Mouse (Mus musculus) lung, embryonic 14.5 days (tissue): ENCODE measurements around the gene Ttc30a1. TPM values are rescaled to one million over a fixed set of nuclear protein-coding genes. Genes with fewer than 3 reads are reported as not detected.

Experiments
- ATAC-seq: fragments of 200-750 bp; cut with Nextera tagmentation; 2 replicates; pipeline ENCODE4 v1.8.0; 2017; ENCODE audit warnings: mild to moderate bottlenecking, moderate TSS enrichment, moderate library complexity; ENCODE audit not compliant: insufficient read depth
- DNase-seq: peaks from one replicate; pipeline ENCODE4 v3.0.0-alpha.2; 2015
- H3K27ac ChIP-seq: fragments of 300-500 bp; sonication (generic); 2 replicates; pipeline ENCODE4 v1.5.1; 2014; ENCODE audit warnings: low read depth, mild to moderate bottlenecking, moderate library complexity
- H3K27me3 ChIP-seq: fragments of 300-500 bp; sonication (generic); 2 replicates; pipeline ENCODE4 v1.6.1; 2014; ENCODE audit warnings: low read length, control low read depth; ENCODE audit not compliant: insufficient read depth
- H3K36me3 ChIP-seq: fragments of 300-500 bp; sonication (generic); 2 replicates; pipeline ENCODE4 v1.6.1; 2014; ENCODE audit warnings: control low read depth; ENCODE audit not compliant: insufficient read depth
- H3K4me1 ChIP-seq: fragments of 300-500 bp; sonication (generic); 2 replicates; pipeline ENCODE4 v1.6.1; 2014; ENCODE audit warnings: antibody characterized with exemption, control low read depth; ENCODE audit not compliant: insufficient read depth
- H3K4me2 ChIP-seq: fragments of 300-500 bp; sonication (generic); 2 replicates; pipeline ENCODE4 v1.6.1; 2014; ENCODE audit warnings: mild to moderate bottlenecking
- H3K4me3 ChIP-seq: fragments of 300-500 bp; sonication (generic); 2 replicates; pipeline ENCODE4 v1.5.1; 2014; ENCODE audit warnings: low read depth, low read length
- H3K9ac ChIP-seq: fragments of 300-500 bp; sonication (generic); 2 replicates; pipeline ENCODE4 v1.6.1; 2014
- H3K9me3 ChIP-seq: fragments of 300-500 bp; sonication (generic); 2 replicates; pipeline ENCODE4 v1.6.1; 2016; ENCODE audit warnings: low read depth, low read length, control low read depth
- CTCF ChIP-seq: IDR thresholded peaks from 2 replicates; pipeline ENCODE4 v1.5.1; 2016; ENCODE audit warnings: antibody characterized with exemption, low read depth
- WGBS: fragments of 180-500 bp; shearing (Covaris S2); extraction: QIAGEN DNeasy Blood & Tissue Kit; methylation state at CpG from one replicate; pipeline ENCODE4 v1.1.7; 2014; 5-methylcytosine and 5-hydroxymethylcytosine counted together
- polyA plus RNA-seq: library from polyadenylated mRNA; unstranded; fragments of >200 nt; fragmentation: Nextera tagmentation; extraction: Ambion mirVana; gene quantifications from 2 replicates; pipeline ENCODE4 v1.2.1, GENCODE M21; 2014

Ttc30a1 gene
- polyA plus RNA-seq, 1 experiment from 2014 or later = 9.0 TPM

GRCm38 (mm10) chr2:75991581-75992205 lies 9.9 kb upstream of the Ttc30a1 start:
- Histone ChIP-seq H3K27ac (peak overlapping the region; percentile 5; the same call in 1 of the 2 replicates), H3K4me3 (no peak overlapping the region), H3K36me3 (no peaks in the 10 kb centered on the region), H3K9me3 (no peaks in the 10 kb centered on the region), H3K4me2 (no peak overlapping the region), H3K27me3 (no peaks in the 10 kb centered on the region), H3K4me1 (peaks cover 25% of the 10 kb centered on the region), H3K9ac (no peak overlapping the region)
- DNase-seq (peak; percentile 85), ATAC-seq (peak; percentile 89)
- WGBS = 6% methylated on average over 6 of the region's 6 CpGs
- TF ChIP-seq CTCF = no peak

- ATAC-seq (no peak), DNase-seq (peak; percentile 80)
- Histone ChIP-seq H3K4me2 (no peak overlapping the region), H3K4me1 (peaks cover 25% of the 10 kb centered on the region), H3K9me3 (no peaks in the 10 kb centered on the region), H3K27me3 (no peaks in the 10 kb centered on the region), H3K36me3 (no peaks in the 10 kb centered on the region), H3K9ac (no peak overlapping the region), H3K27ac (peak overlapping the region; percentile 5; the same call in 1 of the 2 replicates), H3K4me3 (no peak overlapping the region)
- TF ChIP-seq CTCF = peak; percentile 74
- 42% methylated on average over 13 of the region's 13 CpGs for WGBS
Measured at GRCm38 (mm10) chr2:75990885-75991539, 9.2 kb upstream of the Ttc30a1 start.

DNA sequence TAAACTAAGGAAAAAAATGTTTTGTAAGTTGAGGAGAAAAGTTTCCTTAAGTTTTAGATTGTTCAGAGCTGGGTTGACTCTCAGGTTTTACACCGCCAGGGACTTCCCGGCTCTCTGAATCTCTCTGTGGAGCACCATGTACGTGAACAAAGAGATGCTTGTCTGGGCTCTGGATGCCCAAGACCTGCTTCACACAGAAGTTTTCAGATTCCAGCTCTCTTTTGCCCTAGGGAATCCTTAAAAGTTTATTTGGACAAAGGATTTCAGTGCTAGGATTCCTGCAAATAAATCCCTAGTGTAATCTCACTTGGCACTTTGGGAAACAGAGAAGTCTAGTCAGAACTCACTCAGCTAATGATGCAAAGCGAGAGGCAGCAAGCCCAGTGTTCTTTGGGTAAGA lies 7.9 kb upstream of the Ttc30a1 start:
- Histone ChIP-seq H3K4me1 (peaks cover 25% of the 10 kb centered on the region), H3K36me3 (no peaks in the 10 kb centered on the region), H3K4me2 (no peak overlapping the region), H3K9ac (no peak overlapping the region), H3K4me3 (no peak overlapping the region), H3K27me3 (no peaks in the 10 kb centered on the region), H3K27ac (no peak overlapping the region), H3K9me3 (no peaks in the 10 kb centered on the region)
- DNase-seq (no peak), ATAC-seq (no peak)
- 56% methylated on average over 4 of the region's 4 CpGs for WGBS
- no peak for TF ChIP-seq CTCF

DNA sequence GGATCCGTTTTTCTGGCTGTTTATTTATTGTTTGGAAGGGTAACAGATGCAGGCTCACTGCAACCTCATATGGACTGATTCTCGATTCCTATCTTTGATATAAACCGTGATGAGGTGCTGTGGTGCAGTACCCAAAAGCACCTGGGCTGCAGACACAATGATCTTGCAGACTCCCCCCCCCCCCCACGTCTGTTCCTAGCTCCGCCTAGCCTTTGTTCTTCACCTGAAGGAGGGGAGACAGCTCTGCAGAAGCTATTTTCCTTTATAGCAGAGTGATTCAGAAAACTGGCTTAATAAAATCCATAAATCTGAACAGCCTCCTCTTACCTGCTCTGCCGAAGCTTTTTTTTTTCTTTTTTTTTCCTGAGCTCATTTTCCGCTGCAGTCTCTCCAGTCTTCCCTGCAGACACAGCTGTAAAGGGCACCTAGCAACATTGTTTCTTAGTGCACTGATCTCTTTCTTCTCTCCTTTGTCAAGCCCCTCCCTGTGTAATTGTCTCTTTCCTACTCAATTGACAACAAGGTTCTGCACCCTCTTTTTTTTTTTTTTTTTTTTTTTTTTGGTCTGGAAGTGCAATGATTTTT lies 7.1 kb upstream of the Ttc30a1 start:
- peaks cover 25% of the 10 kb centered on the region for H3K4me1 ChIP-seq
- WGBS = 35% methylated on average over 7 of the region's 7 CpGs
- H3K36me3 ChIP-seq = no peaks in the 10 kb centered on the region
- H3K27ac ChIP-seq = no peak overlapping the region
- no peak for TF ChIP-seq CTCF
- H3K9me3 ChIP-seq = no peaks in the 10 kb centered on the region
- ATAC-seq = no peak
- no peaks in the 10 kb centered on the region for H3K27me3 ChIP-seq
- DNase-seq = no peak
- H3K4me2 ChIP-seq = peak overlapping the region; percentile 26; the same call in 1 of the 2 replicates
- H3K9ac ChIP-seq = no peak overlapping the region
- H3K4me3 ChIP-seq = no peak overlapping the region

DNA sequence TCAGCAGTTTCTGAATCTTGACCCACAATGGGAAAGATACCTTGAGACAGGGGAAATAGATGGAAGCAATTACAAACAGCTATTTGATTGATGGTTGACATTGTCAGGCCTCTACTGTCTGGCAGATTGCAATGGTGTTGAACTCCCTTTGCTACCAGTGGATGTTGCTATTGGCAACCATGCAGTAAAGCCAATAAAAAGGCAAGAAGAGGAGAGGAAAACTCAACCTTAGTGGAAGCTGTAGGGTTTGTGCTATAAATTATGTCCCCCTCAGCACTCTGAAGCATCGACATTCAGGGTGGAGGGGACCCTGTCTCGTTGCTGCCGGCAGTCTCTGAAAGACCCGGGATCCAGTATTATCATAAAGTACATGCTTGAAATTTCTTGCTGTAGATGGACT lies 6.6 kb upstream of the Ttc30a1 start:
- no peaks in the 10 kb centered on the region for H3K9me3 ChIP-seq
- H3K4me1 ChIP-seq = peaks cover 25% of the 10 kb centered on the region
- H3K27me3 ChIP-seq = no peaks in the 10 kb centered on the region
- no peak for TF ChIP-seq CTCF
- DNase-seq = no peak
- no peaks in the 10 kb centered on the region for H3K36me3 ChIP-seq
- no peak for ATAC-seq
- no peak overlapping the region for H3K4me2 ChIP-seq
- H3K27ac ChIP-seq = no peak overlapping the region
- no peak overlapping the region for H3K9ac ChIP-seq
- no peak overlapping the region for H3K4me3 ChIP-seq
- 31% methylated on average over 4 of the region's 4 CpGs for WGBS

DNA sequence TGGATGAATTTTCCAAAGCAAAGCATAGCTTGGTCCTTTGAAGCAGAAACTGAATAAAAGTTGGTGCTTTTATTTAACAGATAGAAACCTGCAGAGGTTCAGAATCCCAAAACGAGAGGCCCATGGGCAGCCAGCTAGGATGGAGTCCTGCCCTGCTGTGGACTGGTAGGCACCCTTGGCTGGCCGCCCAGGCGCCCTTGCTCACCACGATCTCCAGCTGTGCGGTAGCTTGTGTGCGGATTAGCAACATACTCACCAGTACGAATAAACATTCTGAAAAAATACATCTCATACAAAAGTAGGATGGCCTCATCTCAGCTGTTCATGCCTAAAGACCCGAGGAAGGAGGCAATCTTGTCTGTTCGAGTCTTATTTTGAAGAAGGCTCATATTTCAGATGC lies 6.0 kb upstream of the Ttc30a1 start:
- H3K4me2 ChIP-seq = no peak overlapping the region
- DNase-seq (no peak), ATAC-seq (no peak)
- H3K27me3 ChIP-seq = no peaks in the 10 kb centered on the region
- peaks cover 25% of the 10 kb centered on the region for H3K4me1 ChIP-seq
- no peak overlapping the region for H3K4me3 ChIP-seq
- TF ChIP-seq CTCF = no peak
- no peak overlapping the region for H3K27ac ChIP-seq
- no peaks in the 10 kb centered on the region for H3K36me3 ChIP-seq
- H3K9me3 ChIP-seq = no peaks in the 10 kb centered on the region
- no peak overlapping the region for H3K9ac ChIP-seq
- WGBS = 56% methylated on average over 9 of the region's 9 CpGs

DNA sequence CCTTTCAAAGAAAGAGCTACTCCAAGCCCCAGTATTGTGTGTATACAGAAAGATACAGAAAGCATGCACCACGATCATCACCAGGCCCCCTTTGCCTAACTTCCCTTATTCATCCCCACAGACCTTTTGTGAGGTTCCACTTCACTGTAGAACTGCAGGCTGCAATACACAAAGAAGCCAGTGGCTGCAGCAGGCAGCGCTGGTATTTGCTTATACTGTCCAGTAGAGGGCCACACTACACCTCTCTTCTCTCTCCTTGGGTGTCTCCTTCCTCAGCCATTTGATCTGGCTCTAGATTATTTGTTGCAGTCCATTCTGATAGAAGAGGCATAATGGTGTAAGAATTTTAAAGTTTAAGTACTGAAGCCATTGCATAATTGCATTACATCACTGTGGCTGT lies 3.4 kb upstream of the Ttc30a1 start:
- ATAC-seq (peak; percentile 68), DNase-seq (peak; percentile 93)
- no peak overlapping the region for H3K4me3 ChIP-seq
- no peak overlapping the region for H3K4me2 ChIP-seq
- peak; percentile 100 for TF ChIP-seq CTCF
- H3K36me3 ChIP-seq = no peaks in the 10 kb centered on the region
- H3K9me3 ChIP-seq = no peaks in the 10 kb centered on the region
- peak overlapping the region; percentile 46; the same call in 1 of the 2 replicates for H3K27ac ChIP-seq
- peaks cover 11% of the 10 kb centered on the region for H3K4me1 ChIP-seq
- WGBS = 1% methylated on average over 2 of the region's 2 CpGs
- H3K9ac ChIP-seq = no peak overlapping the region
- no peaks in the 10 kb centered on the region for H3K27me3 ChIP-seq
